Mouse (Mus musculus): ENCODE results near the gene Ap1s1.

Ap1s1 gene

GRCm38 (mm10) chr5:137065454-137065853 lies 19.5 kb upstream of the Ap1s1 start:
- no peak for DNase-seq (ENCODE audit: low read depth, low spot score)

GRCm38 (mm10) chr5:137062601-137063000 lies 16.7 kb upstream of the Ap1s1 start:
- DNase-seq (ENCODE audit: low read depth, low spot score), result no peak

- DNase-seq (ENCODE audit: low read depth, low spot score), result peak; percentile 56
Observed at GRCm38 (mm10) chr5:137061809-137062481, 16.0 kb upstream of the Ap1s1 start.

GRCm38 (mm10) chr5:137054873-137055272 lies 8.9 kb upstream of the Ap1s1 start:
- DNase-seq (ENCODE audit: low read depth, low spot score), result no peak

GRCm38 (mm10) chr5:137054299-137054698 lies 8.4 kb upstream of the Ap1s1 start:
- no peak for DNase-seq (ENCODE audit: low read depth, low spot score)

- no peak for DNase-seq (ENCODE audit: low read depth, low spot score)
Observed at GRCm38 (mm10) chr5:137051914-137052505, 6.1 kb upstream of the Ap1s1 start.

GRCm38 (mm10) chr5:137051125-137051524 lies 5.2 kb upstream of the Ap1s1 start:
- no peak for DNase-seq (ENCODE audit: low read depth, low spot score)

- DNase-seq (ENCODE audit: low read depth, low spot score), result no peak
Observed at GRCm38 (mm10) chr5:137046991-137047390, 1.1 kb upstream of the Ap1s1 start.

GRCm38 (mm10) chr5:137046324-137046718 lies 386 bp upstream of the Ap1s1 start:
- DNase-seq (ENCODE audit: low read depth, low spot score), result no peak

- DNase-seq (ENCODE audit: low read depth, low spot score), result no peak
Observed at GRCm38 (mm10) chr5:137043997-137044396, 1.9 kb downstream of the Ap1s1 start.

- DNase-seq (ENCODE audit: low read depth, low spot score), result no peak
Observed at GRCm38 (mm10) chr5:137041442-137041841, 4.5 kb downstream of the Ap1s1 start.

GRCm38 (mm10) chr5:137039453-137039852 lies 6.5 kb downstream of the Ap1s1 start:
- DNase-seq (ENCODE audit: low read depth, low spot score), result no peak

- DNase-seq (ENCODE audit: low read depth, low spot score), result no peak
Observed at GRCm38 (mm10) chr5:137036211-137036610, 9.7 kb downstream of the Ap1s1 start.

GRCm38 (mm10) chr5:137032641-137033074 lies 13.3 kb downstream of the Ap1s1 start:
- DNase-seq (ENCODE audit: low read depth, low spot score), result peak; percentile 93

- peak; percentile 58 for DNase-seq (ENCODE audit: low read depth, low spot score)
Observed at GRCm38 (mm10) chr5:137032033-137032421, 13.9 kb downstream of the Ap1s1 start.

GRCm38 (mm10) chr5:137031076-137032032 lies 14.6 kb downstream of the Ap1s1 start:
- DNase-seq (ENCODE audit: low read depth, low spot score), result no peak

GRCm38 (mm10) chr5:137030416-137030810 lies 15.5 kb downstream of the Ap1s1 start:
- DNase-seq (ENCODE audit: low read depth, low spot score), result no peak

- peak; percentile 97 for DNase-seq (ENCODE audit: low read depth, low spot score)
Observed at GRCm38 (mm10) chr5:137029643-137030415, 16.1 kb downstream of the Ap1s1 start.

GRCm38 (mm10) chr5:137029273-137029585 lies 16.7 kb downstream of the Ap1s1 start:
- no peak for DNase-seq (ENCODE audit: low read depth, low spot score)

- DNase-seq (ENCODE audit: low read depth, low spot score), result no peak
Observed at GRCm38 (mm10) chr5:137028561-137029272, 17.2 kb downstream of the Ap1s1 start.

- no peak for DNase-seq (ENCODE audit: low read depth, low spot score)
Observed at GRCm38 (mm10) chr5:137026092-137026491, 19.8 kb downstream of the Ap1s1 start, which contains the start of gene Vgf. Gene Vgf (plus strand): TSS chr5:137026392.

Measured in A20 (cell line).